Mouse (Mus musculus) megakaryocyte, embryonic 14.5 days (primary cell): Measurements from ENCODE around the gene Ncapg. TPM values are rescaled to one million over a fixed set of nuclear protein-coding genes. Genes with fewer than 3 reads are reported as not detected.
"Not testable (repeated sequence)": the region's sequence is repeated elsewhere in the genome, so short reads cannot be mapped to it uniquely, and the experiment has no call there.

Experiments used
- H3K27me3 ChIP-seq: replicated peaks from 2 replicates; pipeline ENCODE3; 2012; ENCODE audit warnings: inconsistent platforms
- H3K36me3 ChIP-seq: replicated peaks from 2 replicates; pipeline ENCODE3; 2012; ENCODE audit warnings: low read length, inconsistent platforms, mixed read lengths
- H3K4me1 ChIP-seq: 2 replicates; pipeline ENCODE4 v1.6.1; 2012; ENCODE audit warnings: inconsistent platforms
- H3K4me3 ChIP-seq: replicated peaks from 2 replicates; pipeline ENCODE3; 2012; ENCODE audit warnings: moderate library complexity, mild to moderate bottlenecking, inconsistent platforms
- H3K9me3 ChIP-seq: 2 replicates; pipeline ENCODE4 v1.6.1; 2012; ENCODE audit warnings: inconsistent platforms
- FLI1 ChIP-seq: IDR thresholded peaks from 2 replicates; pipeline ENCODE4 v1.6.1; 2012; ENCODE audit warnings: low read length, inconsistent platforms, mixed read lengths
- GATA1 ChIP-seq: IDR thresholded peaks from 3 replicates; pipeline ENCODE4 v1.6.1; 2012; ENCODE audit warnings: mixed read lengths, low read length, inconsistent platforms, borderline replicate concordance
- polyA plus RNA-seq: library from polyadenylated mRNA; stranded (reverse); fragments of >175 nt; gene quantifications from 2 replicates; pipeline ENCODE4 v1.2.3, GENCODE M21; 2012; ENCODE audit warnings: low replicate concordance; ENCODE audit not compliant: insufficient read depth

Ncapg gene
- 0.83 TPM in 1 of 2 replicates, not detected in the other for polyA plus RNA-seq

GRCm38 (mm10) chr5:45669598-45670279 is at the start of gene Ncapg:
TSS of gene Ncapg (plus strand) at chr5:45669919.
- TF ChIP-seq GATA1 (no peak), FLI1 (peak; percentile 64)
- peaks cover 14% of the 10 kb centered on the region for H3K4me1 ChIP-seq
- H3K9me3 ChIP-seq, result no peaks in the 10 kb centered on the region
- H3K4me3 ChIP-seq, result peak within 1 kb of the TSS; percentile 93
- H3K36me3 ChIP-seq, result peaks cover 5% of the 10 kb centered on the region
- no peaks in the 10 kb centered on the region for H3K27me3 ChIP-seq

- Histone ChIP-seq H3K27me3 (no peaks in the 10 kb centered on the region), H3K4me3 (no peak overlapping the region), H3K36me3 (no peaks in the 10 kb centered on the region), H3K9me3 (peaks cover 27% of the 10 kb centered on the region), H3K4me1 (no peaks in the 10 kb centered on the region)
- no peak for TF ChIP-seq FLI1
- no peak for TF ChIP-seq GATA1
These were observed 48.2 kb upstream of the Ncapg start for GRCm38 (mm10) chr5:45621511-45621910.

- no peak overlapping the region for H3K4me3 ChIP-seq
- no peaks in the 10 kb centered on the region for H3K36me3 ChIP-seq
These were observed 41.9 kb upstream of the Ncapg start for GRCm38 (mm10) chr5:45627771-45628170.

GRCm38 (mm10) chr5:45629470-45629869 is 40.2 kb upstream of the Ncapg start:
- peaks cover 7% of the 10 kb centered on the region; the same call in 1 of the 2 replicates for H3K9me3 ChIP-seq
- no peak overlapping the region for H3K4me3 ChIP-seq
- TF ChIP-seq GATA1, result no peak
- TF ChIP-seq FLI1, result no peak
- H3K4me1 ChIP-seq, result no peaks in the 10 kb centered on the region
- H3K27me3 ChIP-seq, result no peaks in the 10 kb centered on the region
- H3K36me3 ChIP-seq, result no peaks in the 10 kb centered on the region

More at GRCm38 (mm10) chr5:45627771-45628170, 41.9 kb upstream of the Ncapg start:
- no peak for TF ChIP-seq FLI1
- TF ChIP-seq GATA1, result no peak
- Histone ChIP-seq H3K4me1 (no peaks in the 10 kb centered on the region), H3K27me3 (no peaks in the 10 kb centered on the region), H3K9me3 (peaks cover 19% of the 10 kb centered on the region)

- H3K4me1 ChIP-seq, result peaks cover 15% of the 10 kb centered on the region
- H3K36me3 ChIP-seq, result no peaks in the 10 kb centered on the region
- H3K4me3 ChIP-seq, result no peak overlapping the region
- H3K27me3 ChIP-seq, result peaks cover 33% of the 10 kb centered on the region
- no peak for TF ChIP-seq GATA1
- TF ChIP-seq FLI1, result no peak
- no peaks in the 10 kb centered on the region for H3K9me3 ChIP-seq
These were observed 31.3 kb upstream of the Ncapg start for GRCm38 (mm10) chr5:45638378-45638777.

- Histone ChIP-seq H3K36me3 (no peaks in the 10 kb centered on the region), H3K4me1 (peaks cover 15% of the 10 kb centered on the region), H3K9me3 (no peaks in the 10 kb centered on the region), H3K27me3 (peaks cover 33% of the 10 kb centered on the region), H3K4me3 (peak within 1 kb of the TSS; percentile 94)
- no peak for TF ChIP-seq FLI1
- TF ChIP-seq GATA1, result no peak
These were observed 30.7 kb upstream of the Ncapg start, which contains the start of gene Fam184b for GRCm38 (mm10) chr5:45638806-45639714. TSS of gene Fam184b (minus strand) at chr5:45639614.

- no peak for TF ChIP-seq GATA1
- no peak for TF ChIP-seq FLI1
- peaks cover 15% of the 10 kb centered on the region for H3K4me1 ChIP-seq
- H3K4me3 ChIP-seq, result peak overlapping the region; percentile 94
- H3K9me3 ChIP-seq, result no peaks in the 10 kb centered on the region
- peaks cover 33% of the 10 kb centered on the region for H3K27me3 ChIP-seq
- H3K36me3 ChIP-seq, result no peaks in the 10 kb centered on the region
These were observed 30.0 kb upstream of the Ncapg start for GRCm38 (mm10) chr5:45639715-45640092.

GRCm38 (mm10) chr5:45651026-45651703 is 18.6 kb upstream of the Ncapg start:
- TF ChIP-seq GATA1, result no peak
- no peak for TF ChIP-seq FLI1
- Histone ChIP-seq H3K4me1 (no peaks in the 10 kb centered on the region), H3K9me3 (no peaks in the 10 kb centered on the region), H3K36me3 (no peaks in the 10 kb centered on the region), H3K4me3 (no peak overlapping the region), H3K27me3 (no peaks in the 10 kb centered on the region)

GRCm38 (mm10) chr5:45658406-45658805 is 11.3 kb upstream of the Ncapg start:
- H3K27me3 ChIP-seq, H3K4me1 ChIP-seq, H3K4me3 ChIP-seq, H3K36me3 ChIP-seq: not testable (repeated sequence)
- H3K9me3 ChIP-seq, result peaks cover 31% of the 10 kb centered on the region
